Mouse (Mus musculus) heart, embryonic 14.5 days (tissue): ENCODE measurements around the gene Bard1. TPM values are rescaled to one million over a fixed set of nuclear protein-coding genes. Genes with fewer than 3 reads are reported as not detected.

Experiments used
- ATAC-seq: fragments of 200-750 bp; cut with Nextera tagmentation; 2 replicates; pipeline ENCODE4 v1.8.0; 2017; ENCODE audit warnings: low read depth, moderate TSS enrichment; ENCODE audit not compliant: insufficient number of reproducible peaks, insufficient read depth, low FRiP score
- H3K27ac ChIP-seq, 2 experiments: fragments of 200-500 bp in 1 of 2; fragments of 300-500 bp in 1 of 2; sonication (generic) in 1 of 2; replicated peaks in 1 of 2; 2 replicates each; pipeline ENCODE4 v1.5.1; 2012 to 2014; ENCODE audit warnings: low read depth in 2 of 2, low read length in 2 of 2, control low read depth in 1 of 2, mild to moderate bottlenecking in 1 of 2, mixed read lengths in 1 of 2; ENCODE audit not compliant: control insufficient read depth in 1 of 2, insufficient read depth in 1 of 2
- H3K27me3 ChIP-seq: fragments of 300-500 bp; sonication (generic); 2 replicates; pipeline ENCODE4 v1.6.1; 2014; ENCODE audit warnings: mild to moderate bottlenecking, low read length, control low read depth; ENCODE audit not compliant: control insufficient read depth, insufficient read depth
- H3K36me3 ChIP-seq: fragments of 300-500 bp; sonication (generic); 2 replicates; pipeline ENCODE4 v1.6.1; 2014; ENCODE audit warnings: mild to moderate bottlenecking, control low read depth, low read length, mixed read lengths; ENCODE audit not compliant: control insufficient read depth, insufficient read depth
- H3K4me1 ChIP-seq, 2 experiments: fragments of 200-500 bp in 1 of 2; fragments of 300-500 bp in 1 of 2; sonication (generic) in 1 of 2; 2 replicates each; pipeline ENCODE4 v1.6.1; 2012 to 2014; ENCODE audit warnings: low read length in 2 of 2, control low read depth in 1 of 2, mixed read lengths in 1 of 2; ENCODE audit not compliant: control insufficient read depth in 2 of 2, insufficient read depth in 2 of 2
- H3K4me2 ChIP-seq: fragments of 300-500 bp; sonication (generic); 2 replicates; pipeline ENCODE4 v1.6.1; 2014; ENCODE audit warnings: mild to moderate bottlenecking, low read length
- H3K4me3 ChIP-seq, 2 experiments: fragments of 200-500 bp in 1 of 2; fragments of 300-500 bp in 1 of 2; sonication (generic) in 1 of 2; 2 replicates each; pipeline ENCODE4 v1.5.1; 2012 to 2014; ENCODE audit warnings: low read length in 2 of 2, mild to moderate bottlenecking in 2 of 2, control low read depth in 1 of 2, low read depth in 1 of 2, moderate library complexity in 1 of 2; ENCODE audit not compliant: control insufficient read depth in 1 of 2, insufficient read depth in 1 of 2
- H3K9ac ChIP-seq: fragments of 300-500 bp; sonication (generic); 2 replicates; pipeline ENCODE4 v1.6.1; 2014; ENCODE audit warnings: mild to moderate bottlenecking, low read length
- H3K9me3 ChIP-seq: fragments of 300-500 bp; sonication (generic); 2 replicates; pipeline ENCODE4 v1.6.1; 2016; ENCODE audit warnings: low read length, control low read depth; ENCODE audit not compliant: control insufficient read depth
- WGBS: fragments of 180-500 bp; shearing (Covaris S2); extraction: QIAGEN DNeasy Blood & Tissue Kit; methylation state at CpG from one replicate; pipeline ENCODE4 v1.1.7; 2014; 5-methylcytosine and 5-hydroxymethylcytosine counted together
- polyA plus RNA-seq: library from polyadenylated mRNA; unstranded; fragments of >200 nt; fragmentation: Nextera tagmentation; extraction: Ambion mirVana; gene quantifications from 2 replicates; pipeline ENCODE4 v1.2.1, GENCODE M21; 2014

Bard1 gene
- polyA plus RNA-seq, 1 experiment from 2014 or later = 2.5 TPM

DNA sequence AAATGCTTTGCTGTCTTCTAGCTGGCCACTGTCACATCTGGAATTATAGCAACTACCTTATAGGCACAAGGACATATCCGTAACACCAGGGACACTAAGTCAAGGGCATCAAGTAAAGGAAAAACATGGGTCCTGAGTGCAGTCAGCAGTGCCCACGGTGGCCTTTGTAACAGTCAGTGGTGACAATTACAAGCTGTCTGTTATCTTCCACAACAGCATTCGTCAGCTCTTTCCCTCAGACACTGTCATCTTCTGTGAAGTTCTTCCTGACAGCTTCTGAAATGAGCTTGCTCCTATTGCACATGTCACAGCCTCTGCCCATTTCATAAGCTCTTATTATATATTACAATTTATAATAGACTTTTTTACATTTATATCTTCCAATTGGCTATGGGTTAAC, 50.7 kb downstream of the Bard1 start:
- H3K4me3 ChIP-seq = no peak overlapping the region
- H3K4me2 ChIP-seq = no peak overlapping the region
- H3K4me1 ChIP-seq = peaks cover 8 to 17% of the 10 kb centered on the region in 2 experiments
- ATAC-seq = no peak
- 40% methylated on average over 3 of the region's 3 CpGs for WGBS
- no peak overlapping the region for H3K9ac ChIP-seq
- 0 out of 2 replicates have a peak, but pooled peaks cover 4% of the 10 kb centered on the region for H3K36me3 ChIP-seq
- peak overlapping the region; percentile 32 to 51; a peak in 3 of 4 replicates for H3K27ac ChIP-seq
- H3K9me3 ChIP-seq = no peaks in the 10 kb centered on the region
- no peaks in the 10 kb centered on the region for H3K27me3 ChIP-seq

DNA sequence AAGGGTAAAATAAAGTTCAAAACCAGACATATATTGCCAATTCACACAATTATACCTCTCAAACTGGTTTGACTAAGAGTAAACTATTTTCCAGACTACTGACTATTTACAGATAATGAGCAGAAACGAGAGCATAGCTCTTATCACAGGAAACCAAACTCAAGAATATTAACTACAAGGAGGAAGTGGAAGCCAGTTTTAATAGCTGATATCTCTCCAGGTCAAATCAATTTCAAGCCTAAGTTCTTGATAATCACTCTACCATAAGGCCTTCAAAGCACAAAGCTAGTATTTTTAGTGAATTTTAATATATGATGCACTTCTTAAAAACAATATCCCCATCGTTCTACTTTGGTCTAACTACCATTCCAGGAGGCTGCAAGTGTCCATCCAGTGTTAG, 57.8 kb downstream of the Bard1 start:
- Histone ChIP-seq H3K4me1 (peaks cover 3 to 5% of the 10 kb centered on the region in 2 experiments; a peak in 3 of 4 replicates), H3K4me2 (no peak overlapping the region), H3K4me3 (no peak overlapping the region), H3K27me3 (no peaks in the 10 kb centered on the region), H3K9ac (no peak overlapping the region), H3K9me3 (no peaks in the 10 kb centered on the region), H3K36me3 (0 out of 2 replicates have a peak, but pooled peaks cover 4% of the 10 kb centered on the region), H3K27ac (no peak overlapping the region)
- no peak for ATAC-seq
- WGBS = 75% methylated on average over 2 of the region's 2 CpGs

DNA sequence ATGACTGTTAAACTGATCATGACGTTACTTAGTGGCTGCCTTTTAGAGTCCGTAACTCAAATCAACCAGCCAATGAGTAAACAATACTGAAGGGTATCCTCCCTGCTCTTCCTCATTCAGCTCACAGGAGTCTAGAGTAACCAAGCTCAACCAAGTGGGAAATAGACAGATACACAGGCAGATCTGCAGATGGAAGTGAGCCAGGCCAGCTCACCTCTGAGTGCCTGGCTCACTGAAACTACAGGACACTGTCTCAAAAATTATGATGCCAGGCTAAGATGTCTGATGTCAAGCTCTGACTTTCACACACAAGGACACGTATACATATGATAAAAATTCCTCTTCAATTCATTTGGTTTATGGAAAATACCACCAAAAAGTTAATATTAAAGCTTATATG, 59.0 kb downstream of the Bard1 start:
- H3K36me3 ChIP-seq = 0 out of 2 replicates have a peak, but pooled peaks cover 4% of the 10 kb centered on the region
- no peak overlapping the region for H3K4me3 ChIP-seq
- no peak overlapping the region for H3K27ac ChIP-seq
- ATAC-seq = no peak
- 93% methylated on average over 3 of the region's 3 CpGs for WGBS
- no peaks in the 10 kb centered on the region for H3K27me3 ChIP-seq
- no peaks in the 10 kb centered on the region for H3K9me3 ChIP-seq
- H3K9ac ChIP-seq = no peak overlapping the region
- no peaks in the 10 kb centered on the region for H3K4me1 ChIP-seq
- H3K4me2 ChIP-seq = no peak overlapping the region

DNA sequence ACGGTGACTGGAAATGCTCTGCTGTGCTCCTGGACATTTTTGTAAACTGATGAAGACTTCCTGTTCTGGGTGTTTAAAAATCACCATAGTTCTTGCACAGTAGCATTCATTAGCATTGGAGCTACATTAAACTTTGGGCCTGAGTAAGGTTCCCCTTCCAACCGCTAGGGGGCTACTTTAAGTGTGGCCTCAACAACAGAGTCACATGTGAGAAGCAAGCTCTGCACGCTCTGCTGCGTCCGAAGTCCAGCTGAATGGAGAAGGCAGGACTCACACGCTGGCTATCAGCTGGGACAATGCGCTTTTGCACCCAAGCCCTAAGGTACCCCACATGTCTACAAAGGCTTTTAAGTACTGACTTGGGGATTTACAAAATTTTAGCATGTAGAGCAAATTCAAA, 65.9 kb downstream of the Bard1 start:
- Histone ChIP-seq H3K27ac (no peak overlapping the region), H3K4me1 (no peaks in the 10 kb centered on the region), H3K4me3 (no peak overlapping the region), H3K36me3 (no peaks in the 10 kb centered on the region), H3K9ac (no peak overlapping the region), H3K4me2 (no peak overlapping the region), H3K27me3 (no peaks in the 10 kb centered on the region), H3K9me3 (no peaks in the 10 kb centered on the region)
- no peak for ATAC-seq
- WGBS = 68% methylated on average over 7 of the region's 7 CpGs

DNA sequence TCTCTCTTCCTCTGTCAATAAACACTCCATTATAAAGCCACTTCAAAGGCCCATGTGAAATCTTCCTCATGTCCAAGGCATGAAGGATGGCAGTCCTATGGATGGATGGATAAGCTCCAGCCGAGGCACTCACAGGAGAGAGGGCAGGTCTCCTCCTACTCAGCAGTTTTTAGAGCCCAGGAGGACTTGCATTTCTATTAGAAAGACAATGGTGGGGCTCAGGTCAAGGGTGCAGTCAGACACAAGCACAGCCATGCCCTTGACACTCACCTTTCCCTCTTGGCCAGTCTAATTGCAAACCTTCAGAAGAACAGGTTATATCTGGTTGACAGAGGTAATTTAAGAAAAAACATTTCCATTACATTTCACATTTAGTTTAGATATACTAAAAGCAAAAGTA, 67.4 kb downstream of the Bard1 start:
- H3K9me3 ChIP-seq = no peaks in the 10 kb centered on the region
- no peak for ATAC-seq

DNA sequence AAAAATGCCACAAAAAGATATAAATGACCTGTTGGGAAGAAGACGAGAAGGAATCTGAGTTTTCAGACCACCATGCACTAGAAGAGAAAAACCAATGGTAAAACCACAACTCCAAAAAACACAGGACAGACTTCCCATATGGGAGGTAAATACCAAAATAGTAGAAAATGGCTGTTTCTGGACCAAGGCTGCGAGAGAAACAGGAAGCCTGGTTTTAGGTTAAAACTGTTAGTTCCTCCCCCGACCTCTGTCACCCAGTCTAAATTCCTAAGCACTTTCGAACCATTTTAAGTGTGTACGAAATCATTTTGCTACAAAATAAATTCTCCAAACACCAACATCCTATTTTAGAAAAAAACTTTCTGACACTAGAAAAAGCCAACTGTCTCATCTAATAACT, 80.2 kb downstream of the Bard1 start:
- Histone ChIP-seq H3K27me3 (no peaks in the 10 kb centered on the region), H3K4me2 (no peak overlapping the region), H3K9ac (no peak overlapping the region), H3K27ac (no peak overlapping the region), H3K4me3 (no peak overlapping the region), H3K9me3 (no peaks in the 10 kb centered on the region), H3K36me3 (peaks cover 10% of the 10 kb centered on the region), H3K4me1 (no peaks in the 10 kb centered on the region)
- 86% methylated on average over 5 of the region's 5 CpGs for WGBS
- no peak for ATAC-seq

More for the DNA sequence above, 67.4 kb downstream of the Bard1 start:
- no peak overlapping the region for H3K4me3 ChIP-seq
- H3K36me3 ChIP-seq = peaks cover 8% of the 10 kb centered on the region
- H3K4me1 ChIP-seq = no peaks in the 10 kb centered on the region
- H3K27ac ChIP-seq = no peak overlapping the region
- 56% methylated on average over 1 of the region's 1 CpGs for WGBS
- H3K27me3 ChIP-seq = no peaks in the 10 kb centered on the region
- no peak overlapping the region for H3K4me2 ChIP-seq
- no peak overlapping the region for H3K9ac ChIP-seq

DNA sequence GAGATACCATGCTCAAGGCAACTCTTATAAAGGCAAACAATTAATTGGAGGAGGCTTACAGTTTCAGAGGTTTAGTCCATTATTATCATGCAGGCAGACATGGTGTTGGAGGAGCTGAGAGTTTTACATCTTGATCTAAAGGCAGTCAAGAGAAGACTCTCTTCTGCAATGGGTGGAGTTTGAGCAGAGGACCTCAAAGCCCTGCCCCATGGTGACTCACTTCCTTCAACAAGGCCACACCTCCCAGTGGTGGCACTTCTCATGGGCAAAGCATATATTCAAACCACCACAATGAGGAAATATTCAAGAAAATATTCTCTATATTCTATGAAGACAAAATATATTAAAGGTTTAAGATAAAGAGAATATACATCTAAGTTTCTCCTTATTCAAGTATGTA, 88.6 kb downstream of the Bard1 start:
- H3K27me3 ChIP-seq = no peaks in the 10 kb centered on the region
- no peak overlapping the region for H3K4me2 ChIP-seq
- no peaks in the 10 kb centered on the region for H3K9me3 ChIP-seq
- peaks cover 0 to 2% of the 10 kb centered on the region in 2 experiments; a peak in 1 of 4 replicates for H3K4me1 ChIP-seq
- H3K36me3 ChIP-seq = no peaks in the 10 kb centered on the region
- no peak overlapping the region for H3K27ac ChIP-seq
- ATAC-seq = no peak
- no peak overlapping the region for H3K9ac ChIP-seq
- H3K4me3 ChIP-seq = no peak overlapping the region

DNA sequence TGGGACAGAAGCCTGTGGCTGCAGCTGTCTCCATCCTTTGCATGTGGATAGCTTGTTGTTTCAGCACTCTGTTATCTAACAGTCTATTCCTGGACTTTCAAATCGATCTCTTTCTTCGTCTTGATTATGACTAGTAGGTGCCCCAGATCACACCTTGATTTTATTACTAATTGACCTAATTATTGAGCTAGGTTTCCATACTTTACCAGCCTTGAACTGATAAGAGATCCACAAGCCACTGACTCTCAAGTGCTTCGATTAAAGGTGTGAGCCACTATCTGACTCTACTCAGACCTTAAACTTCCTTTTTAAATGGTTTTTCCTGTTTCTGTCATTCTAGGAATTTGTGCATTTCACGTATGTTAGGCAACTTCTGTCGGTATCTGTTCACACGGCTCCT, 96.9 kb downstream of the Bard1 start:
- no peaks in the 10 kb centered on the region for H3K4me1 ChIP-seq
- no peak overlapping the region for H3K4me2 ChIP-seq
- H3K4me3 ChIP-seq = no peak overlapping the region
- H3K9me3 ChIP-seq = no peaks in the 10 kb centered on the region
- 57% methylated on average over 6 of the region's 6 CpGs for WGBS
- H3K9ac ChIP-seq = no peak overlapping the region
- no peak overlapping the region for H3K27ac ChIP-seq
- no peaks in the 10 kb centered on the region for H3K27me3 ChIP-seq
- ATAC-seq = no peak
- no peaks in the 10 kb centered on the region for H3K36me3 ChIP-seq
